Mouse (Mus musculus) heart, postnatal 0 days (tissue): ENCODE measurements at regions not wholly inside any gene's neighbourhood (a gene's known extent, or its start where the extent isn't known, plus 50 kb on each side); places are given as distances from the start of the nearest gene placed in this dataset.

Source experiments
- ATAC-seq: fragments of 200-750 bp; cut with Nextera tagmentation; 2 replicates; pipeline ENCODE4 v1.8.0; 2017; ENCODE audit warnings: low read depth, moderate number of reproducible peaks, moderate library complexity; ENCODE audit not compliant: insufficient read depth
- DNase-seq: peaks from one replicate; pipeline ENCODE4 v3.0.0-alpha.2; 2016; ENCODE audit warnings: low spot score
- H3K27ac ChIP-seq: fragments of 300-500 bp; sonication (generic); 2 replicates; pipeline ENCODE4 v1.5.1; 2014; ENCODE audit warnings: low read depth, mild to moderate bottlenecking
- H3K27me3 ChIP-seq: fragments of 300-500 bp; sonication (generic); 2 replicates; pipeline ENCODE4 v1.6.1; 2014; ENCODE audit warnings: low read length, mixed read lengths; ENCODE audit not compliant: control insufficient read depth, insufficient read depth
- H3K36me3 ChIP-seq: fragments of 300-500 bp; sonication (generic); replicated peaks from 2 replicates; pipeline ENCODE4 v1.6.1; 2014; ENCODE audit warnings: low read length, mixed read lengths; ENCODE audit not compliant: control insufficient read depth, insufficient read depth
- H3K4me1 ChIP-seq: fragments of 300-500 bp; sonication (generic); 2 replicates; pipeline ENCODE4 v1.6.1; 2014; ENCODE audit warnings: antibody characterized with exemption; ENCODE audit not compliant: control insufficient read depth, insufficient read depth
- H3K4me2 ChIP-seq: fragments of 300-500 bp; sonication (generic); 2 replicates; pipeline ENCODE4 v1.6.1; 2014; ENCODE audit warnings: low read depth, mild to moderate bottlenecking, low read length, moderate library complexity
- H3K4me3 ChIP-seq: fragments of 300-500 bp; sonication (generic); 2 replicates; pipeline ENCODE4 v1.5.1; 2014; ENCODE audit warnings: low read depth, low read length
- H3K9ac ChIP-seq: fragments of 300-500 bp; sonication (generic); replicated peaks from 2 replicates; pipeline ENCODE4 v1.6.1; 2014; ENCODE audit warnings: low read depth, low read length, mixed read lengths
- H3K9me3 ChIP-seq: fragments of 300-500 bp; sonication (generic); replicated peaks from 2 replicates; pipeline ENCODE4 v1.6.1; 2016; ENCODE audit warnings: low read length; ENCODE audit not compliant: control insufficient read depth
- CTCF ChIP-seq: IDR thresholded peaks from 2 replicates; pipeline ENCODE4 v1.5.1; 2016; ENCODE audit warnings: antibody characterized with exemption, control low read depth, low read depth
- EP300 ChIP-seq: IDR thresholded peaks from 2 replicates; pipeline ENCODE4 v1.6.1; 2016; ENCODE audit warnings: antibody characterized with exemption, low read depth
- WGBS: fragments of 180-500 bp; shearing (Covaris S2); extraction: QIAGEN DNeasy Blood & Tissue Kit; methylation state at CpG from one replicate; pipeline ENCODE4 v1.1.7; 2014; 5-methylcytosine and 5-hydroxymethylcytosine counted together

DNA sequence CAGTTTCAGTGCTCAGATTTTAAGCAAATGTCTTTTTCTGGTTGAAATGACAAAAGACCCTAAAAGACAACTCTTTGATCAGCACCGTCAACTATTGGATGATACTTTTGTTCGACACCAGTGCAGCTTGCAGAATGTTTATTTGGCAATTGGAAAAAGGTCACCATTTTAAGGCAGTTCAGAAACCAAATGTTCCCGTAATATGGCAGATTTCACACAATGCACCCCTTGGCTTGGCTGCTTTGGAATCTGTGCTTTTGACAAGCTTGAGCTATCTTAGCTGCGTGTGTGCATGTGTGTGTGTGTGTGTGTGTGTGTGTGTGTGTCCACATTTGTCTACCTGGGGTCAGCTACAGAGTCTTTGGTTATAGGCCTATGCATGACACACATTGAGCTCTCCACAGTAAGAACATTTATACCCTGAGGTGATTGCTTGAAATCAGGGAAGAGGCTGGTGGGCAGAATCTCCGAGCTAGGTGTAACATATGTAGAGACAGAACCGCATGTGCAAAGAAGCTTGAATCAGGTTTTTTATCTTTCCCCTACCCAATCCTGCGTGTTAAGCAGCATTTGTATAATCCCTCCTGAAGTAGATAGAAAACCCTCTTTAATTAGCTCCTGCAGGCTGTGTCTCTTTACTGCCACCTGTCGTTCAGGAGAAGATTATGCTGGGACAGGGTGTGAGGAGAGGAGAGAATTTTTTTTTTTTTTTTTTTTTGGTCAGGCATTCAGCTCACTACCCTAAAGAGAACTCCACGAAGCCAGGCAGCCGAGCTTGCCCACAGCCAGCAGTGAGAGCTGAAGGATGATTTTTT, 85.1 kb upstream of the Arrdc4 start:
- WGBS: 41% methylated on average over 10 of the region's 10 CpGs
- Histone ChIP-seq H3K27ac (no peak overlapping the region), H3K36me3 (no peaks in the 10 kb centered on the region), H3K9me3 (no peaks in the 10 kb centered on the region), H3K4me2 (no peak overlapping the region), H3K9ac (no peak overlapping the region), H3K27me3 (no peaks in the 10 kb centered on the region), H3K4me1 (no peaks in the 10 kb centered on the region), H3K4me3 (no peak overlapping the region)
- ATAC-seq: no peak
- peak; percentile 56 for DNase-seq
- peak; percentile 70 for TF ChIP-seq CTCF
- no peak for TF ChIP-seq EP300

DNA sequence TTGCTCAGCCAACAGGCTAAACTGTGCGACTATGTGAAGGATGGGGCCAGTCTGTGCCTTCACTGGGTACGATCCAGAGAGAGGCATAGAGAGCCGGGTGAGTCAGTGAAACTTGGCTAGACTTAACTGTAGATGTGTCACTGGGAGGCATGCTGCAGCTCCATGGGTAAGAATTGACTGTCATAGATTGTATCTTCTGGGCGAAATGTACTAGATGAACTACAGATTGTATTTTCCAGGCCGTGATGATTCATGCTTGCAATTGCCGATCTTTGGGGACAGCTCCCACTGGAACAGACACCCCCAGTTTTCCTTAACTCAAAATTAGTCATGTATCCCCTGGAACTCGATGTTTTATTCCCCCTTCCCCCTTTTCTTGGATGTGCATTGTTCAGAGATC, 84.5 kb upstream of the Arrdc4 start:
- H3K9ac ChIP-seq: no peak overlapping the region
- no peaks in the 10 kb centered on the region for H3K36me3 ChIP-seq
- 79% methylated on average over 7 of the region's 7 CpGs for WGBS
- H3K27ac ChIP-seq: no peak overlapping the region
- no peaks in the 10 kb centered on the region for H3K4me1 ChIP-seq
- H3K4me3 ChIP-seq: no peak overlapping the region
- no peak overlapping the region for H3K4me2 ChIP-seq
- TF ChIP-seq EP300 (no peak), CTCF (no peak)
- no peaks in the 10 kb centered on the region for H3K27me3 ChIP-seq
- H3K9me3 ChIP-seq: no peaks in the 10 kb centered on the region
- DNase-seq: no peak
- ATAC-seq: no peak

DNA sequence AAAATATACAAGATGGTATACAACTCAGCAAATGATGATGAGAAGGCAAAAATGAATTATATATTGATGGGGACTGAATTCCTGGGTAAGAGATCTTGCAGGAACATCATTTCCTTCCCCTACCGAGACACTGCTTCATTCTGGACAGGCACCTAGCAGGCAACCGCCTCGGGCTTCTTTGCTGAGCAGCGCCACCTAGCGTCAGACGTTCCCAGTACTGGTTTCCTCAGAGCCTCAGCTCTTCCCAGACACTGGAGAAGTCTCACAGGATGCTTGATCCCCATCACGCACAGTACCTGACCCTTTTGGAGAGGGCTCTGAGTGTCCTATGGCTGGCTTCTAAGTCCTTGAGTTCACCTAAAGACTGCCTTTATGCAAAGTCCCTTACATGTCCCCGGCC, 80.8 kb upstream of the Arrdc4 start:
- Histone ChIP-seq H3K9ac (no peak overlapping the region), H3K36me3 (no peaks in the 10 kb centered on the region), H3K27me3 (no peaks in the 10 kb centered on the region), H3K4me1 (no peaks in the 10 kb centered on the region), H3K4me2 (no peak overlapping the region), H3K9me3 (no peaks in the 10 kb centered on the region), H3K27ac (no peak overlapping the region), H3K4me3 (no peak overlapping the region)
- ATAC-seq (peak; percentile 67; the same call in 1 of the 2 replicates), DNase-seq (peak; percentile 58)
- 14% methylated on average over 8 of the region's 8 CpGs for WGBS
- TF ChIP-seq CTCF (peak; percentile 79), EP300 (no peak)

DNA sequence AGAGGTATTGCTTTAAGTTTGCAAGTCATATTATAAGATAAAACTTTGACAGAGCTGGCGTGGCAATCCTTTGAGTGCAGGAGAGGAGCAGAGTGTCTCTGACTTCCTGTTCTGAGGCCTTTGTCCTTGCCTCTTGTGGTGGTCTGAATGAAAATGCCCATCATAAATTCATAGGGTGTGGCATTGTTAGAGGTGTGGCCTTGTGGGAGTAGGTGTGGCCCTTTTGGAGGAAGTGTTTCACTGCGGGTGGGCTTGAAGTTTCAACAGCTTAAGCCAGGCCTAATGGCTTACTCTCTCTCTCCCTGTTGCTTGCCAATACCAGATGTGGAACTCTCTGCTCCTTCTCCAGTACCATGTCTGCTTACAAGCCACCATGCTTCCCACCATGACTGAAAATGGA, 75.4 kb upstream of the Arrdc4 start:
- TF ChIP-seq CTCF: no peak
- no peak for TF ChIP-seq EP300
- H3K27ac ChIP-seq: no peak overlapping the region
- DNase-seq: no peak
- H3K4me2 ChIP-seq: no peak overlapping the region
- no peak overlapping the region for H3K9ac ChIP-seq
- 70% methylated on average over 2 of the region's 2 CpGs for WGBS
- no peaks in the 10 kb centered on the region for H3K36me3 ChIP-seq
- no peaks in the 10 kb centered on the region for H3K27me3 ChIP-seq
- H3K9me3 ChIP-seq: no peaks in the 10 kb centered on the region
- no peak for ATAC-seq
- no peak overlapping the region for H3K4me3 ChIP-seq
- H3K4me1 ChIP-seq: no peaks in the 10 kb centered on the region

DNA sequence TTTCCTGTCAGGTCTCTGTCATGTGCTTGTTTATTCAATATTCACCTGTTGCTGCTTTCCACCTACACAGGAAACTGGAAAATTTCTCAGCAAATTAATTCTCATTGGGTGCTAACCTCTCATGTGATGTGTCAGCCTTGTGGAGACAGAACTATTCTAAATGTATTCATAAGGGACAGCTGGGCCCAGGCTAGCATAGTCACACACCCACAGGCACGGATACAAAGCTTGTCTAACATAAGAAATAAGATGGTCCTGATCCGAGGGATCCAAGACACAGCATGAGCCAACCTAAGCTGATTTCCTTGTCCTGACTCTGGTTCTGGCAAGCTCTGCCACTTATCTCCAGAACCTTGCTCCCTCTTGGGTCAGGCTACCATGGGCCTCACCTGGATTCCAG, 74.6 kb upstream of the Arrdc4 start:
- no peaks in the 10 kb centered on the region for H3K4me1 ChIP-seq
- H3K4me2 ChIP-seq: no peak overlapping the region
- WGBS: 57% methylated on average over 2 of the region's 2 CpGs
- no peak overlapping the region for H3K27ac ChIP-seq
- TF ChIP-seq EP300: no peak
- no peak for TF ChIP-seq CTCF
- H3K36me3 ChIP-seq: no peaks in the 10 kb centered on the region
- no peak overlapping the region for H3K4me3 ChIP-seq
- ATAC-seq (no peak), DNase-seq (no peak)
- no peak overlapping the region for H3K9ac ChIP-seq
- no peaks in the 10 kb centered on the region for H3K27me3 ChIP-seq
- H3K9me3 ChIP-seq: no peaks in the 10 kb centered on the region

DNA sequence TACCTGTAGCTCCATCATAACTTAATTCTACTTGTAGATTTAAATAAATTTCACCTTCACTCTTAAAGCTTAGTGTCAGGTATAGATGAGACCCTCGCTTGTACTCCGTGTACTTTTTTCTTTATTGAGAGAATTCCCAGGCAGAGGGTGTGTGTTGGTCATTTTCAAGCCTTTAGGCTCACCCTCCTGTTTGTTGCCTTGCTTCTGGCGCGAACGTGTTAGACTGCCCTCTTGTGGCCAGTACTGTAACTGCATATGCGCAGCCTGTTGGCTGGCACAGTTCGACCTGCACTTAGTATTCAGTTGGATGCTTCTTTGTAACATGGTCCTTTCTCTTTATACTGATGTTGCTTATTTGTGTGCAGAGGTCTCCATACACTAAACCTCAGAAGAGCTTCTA, 74.1 kb upstream of the Arrdc4 start:
- 2% methylated on average over 7 of the region's 7 CpGs for WGBS
- no peaks in the 10 kb centered on the region for H3K36me3 ChIP-seq
- DNase-seq (peak; percentile 33), ATAC-seq (peak; percentile 55; the same call in 1 of the 2 replicates)
- peak; percentile 97 for TF ChIP-seq CTCF
- no peak for TF ChIP-seq EP300
- H3K27me3 ChIP-seq: no peaks in the 10 kb centered on the region
- no peaks in the 10 kb centered on the region for H3K4me1 ChIP-seq
- no peak overlapping the region for H3K4me3 ChIP-seq
- no peaks in the 10 kb centered on the region for H3K9me3 ChIP-seq
- no peak overlapping the region for H3K27ac ChIP-seq
- no peak overlapping the region for H3K4me2 ChIP-seq
- no peak overlapping the region for H3K9ac ChIP-seq
